Mouse (Mus musculus) cortical plate, adult 2 months (tissue): ENCODE data around the gene Bmpr2. TPM values are rescaled to one million over a fixed set of nuclear protein-coding genes. Genes with fewer than 3 reads are reported as not detected.

ENCODE experiments used
- H3K27ac ChIP-seq: fragments of 200-500 bp; 2 replicates; pipeline ENCODE4 v1.5.1; 2012; ENCODE audit warnings: low read length, control low read depth, inconsistent platforms; ENCODE audit not compliant: insufficient read depth
- H3K4me1 ChIP-seq: fragments of 200-500 bp; 2 replicates; pipeline ENCODE4 v1.6.1; 2011; ENCODE audit warnings: low read length; ENCODE audit not compliant: control insufficient read depth, insufficient read depth
- H3K4me3 ChIP-seq: fragments of 200-500 bp; 2 replicates; pipeline ENCODE4 v1.5.1; 2011; ENCODE audit warnings: mild to moderate bottlenecking, low read length, control low read depth; ENCODE audit not compliant: insufficient read depth
- CTCF ChIP-seq: fragments of 200-500 bp; IDR thresholded peaks from 2 replicates; pipeline ENCODE4 v1.5.1; 2011; ENCODE audit warnings: mild to moderate bottlenecking, control low read depth, low read length; ENCODE audit not compliant: insufficient read depth; ENCODE audit errors: extremely low read depth
- POLR2A ChIP-seq: fragments of 200-500 bp; IDR thresholded peaks from 2 replicates; pipeline ENCODE4 v1.6.1; 2011; ENCODE audit warnings: mild to moderate bottlenecking, low read length, control low read depth; ENCODE audit not compliant: insufficient read depth; ENCODE audit errors: extremely low read depth
- polyA plus RNA-seq: library from polyadenylated mRNA; depleted of rRNA; stranded (reverse); fragments of >200 nt; gene quantifications from 2 replicates; pipeline ENCODE4 v1.2.3, GENCODE M21; 2012

Gene Bmpr2
- polyA plus RNA-seq, 1 experiment = 29.7 TPM

DNA sequence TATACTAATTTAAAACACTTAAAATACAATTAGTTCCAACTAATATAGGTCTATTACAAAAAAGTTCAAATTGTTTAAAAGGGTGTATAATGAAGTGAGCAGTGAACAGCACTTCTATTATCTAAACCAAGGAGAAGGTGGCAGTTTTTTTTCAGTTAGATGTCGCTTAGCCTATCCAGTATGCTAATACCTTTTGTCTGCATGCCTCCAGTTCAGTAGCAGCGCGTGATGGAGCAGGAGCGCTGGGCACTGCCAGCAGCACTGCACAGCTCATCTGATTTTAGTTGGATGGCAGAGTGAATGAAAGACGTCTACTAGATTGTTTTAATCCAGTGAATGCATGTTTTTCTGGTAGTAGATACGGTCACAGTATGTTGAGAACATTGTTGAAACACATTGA lies 25.8 kb downstream of the Bmpr2 start:
- no peak overlapping the region for H3K27ac ChIP-seq
- H3K4me1 ChIP-seq = peaks cover 2% of the 10 kb centered on the region; the same call in 1 of the 2 replicates
- H3K4me3 ChIP-seq = no peak overlapping the region
- TF ChIP-seq CTCF = no peak
- no peak for TF ChIP-seq POLR2A

DNA sequence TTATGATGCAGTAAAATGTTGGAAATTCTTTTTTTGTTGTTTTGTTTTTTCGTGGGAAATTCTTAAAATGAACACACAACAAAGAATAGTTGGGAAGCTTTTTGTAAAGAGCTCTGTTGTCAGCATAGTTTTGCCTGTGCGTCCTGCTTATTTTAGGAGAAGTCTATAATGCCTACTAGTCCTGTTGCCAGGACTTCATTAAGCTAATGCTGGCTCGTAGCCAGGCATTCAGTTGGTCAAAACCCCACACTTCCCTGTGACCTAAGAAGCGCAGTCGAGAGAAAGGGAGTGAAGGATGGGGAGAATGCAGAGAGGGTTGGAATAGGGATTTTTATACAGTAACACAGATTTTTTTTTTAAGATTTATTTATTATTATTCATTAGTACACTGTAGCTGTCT lies 26.5 kb downstream of the Bmpr2 start:
- Histone ChIP-seq H3K27ac (no peak overlapping the region), H3K4me3 (no peak overlapping the region), H3K4me1 (peaks cover 2% of the 10 kb centered on the region; the same call in 1 of the 2 replicates)
- TF ChIP-seq POLR2A (no peak), CTCF (no peak)

GRCm38 (mm10) chr1:59795336-59795735 lies 32.1 kb downstream of the Bmpr2 start:
- Histone ChIP-seq H3K27ac (no peak overlapping the region), H3K4me3 (no peak overlapping the region), H3K4me1 (no peaks in the 10 kb centered on the region)
- TF ChIP-seq CTCF (no peak), POLR2A (no peak)

DNA sequence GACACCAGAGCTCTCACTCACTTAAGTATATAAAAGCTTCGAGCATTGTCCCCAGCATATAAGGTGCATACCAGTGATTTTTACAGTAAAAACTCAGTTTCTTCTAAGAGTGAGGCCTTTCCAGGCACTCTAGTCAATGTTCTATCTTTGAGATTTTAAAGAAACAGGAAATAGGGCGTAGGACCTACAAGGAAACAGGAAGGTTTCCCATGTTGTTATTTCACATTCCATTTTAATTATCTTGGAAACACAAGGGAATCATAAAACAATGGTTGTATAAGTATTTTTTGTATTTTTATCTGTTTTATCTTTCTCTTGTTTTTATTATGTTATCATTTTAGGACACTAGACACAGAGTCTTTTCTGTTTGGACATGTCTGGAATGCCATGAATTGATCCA lies 34.7 kb downstream of the Bmpr2 start:
- H3K27ac ChIP-seq = no peak overlapping the region
- H3K4me1 ChIP-seq = peaks cover 1% of the 10 kb centered on the region; the same call in 1 of the 2 replicates
- H3K4me3 ChIP-seq = no peak overlapping the region
- TF ChIP-seq POLR2A (no peak), CTCF (no peak)

DNA sequence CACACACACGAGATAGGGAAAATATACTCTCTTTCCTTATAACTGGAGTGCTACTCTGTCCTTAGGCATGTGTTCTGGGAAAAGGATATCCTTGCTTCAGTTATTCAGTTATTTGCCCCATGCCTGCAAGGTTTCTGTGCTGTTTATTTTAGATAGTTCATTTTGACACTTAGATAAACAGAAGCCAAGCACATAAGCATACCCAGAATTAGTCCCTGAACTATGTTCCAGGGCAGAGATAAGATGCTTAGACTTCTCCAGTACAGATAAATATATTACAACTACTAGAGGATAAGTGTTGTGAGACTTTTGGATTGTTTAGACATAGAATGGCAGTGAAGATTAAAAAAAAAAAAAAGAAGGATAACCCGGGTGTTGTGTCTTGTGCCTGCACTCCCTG lies 41.2 kb downstream of the Bmpr2 start:
- no peak for TF ChIP-seq CTCF
- no peak for TF ChIP-seq POLR2A
- no peak overlapping the region for H3K27ac ChIP-seq
- H3K4me3 ChIP-seq = no peak overlapping the region

GRCm38 (mm10) chr1:59809921-59810320 lies 46.7 kb downstream of the Bmpr2 start:
- TF ChIP-seq POLR2A (no peak), CTCF (no peak)
- Histone ChIP-seq H3K27ac (no peak overlapping the region), H3K4me3 (no peak overlapping the region), H3K4me1 (no peaks in the 10 kb centered on the region)

More for the DNA sequence above, 41.2 kb downstream of the Bmpr2 start:
- peaks cover 6% of the 10 kb centered on the region for H3K4me1 ChIP-seq

DNA sequence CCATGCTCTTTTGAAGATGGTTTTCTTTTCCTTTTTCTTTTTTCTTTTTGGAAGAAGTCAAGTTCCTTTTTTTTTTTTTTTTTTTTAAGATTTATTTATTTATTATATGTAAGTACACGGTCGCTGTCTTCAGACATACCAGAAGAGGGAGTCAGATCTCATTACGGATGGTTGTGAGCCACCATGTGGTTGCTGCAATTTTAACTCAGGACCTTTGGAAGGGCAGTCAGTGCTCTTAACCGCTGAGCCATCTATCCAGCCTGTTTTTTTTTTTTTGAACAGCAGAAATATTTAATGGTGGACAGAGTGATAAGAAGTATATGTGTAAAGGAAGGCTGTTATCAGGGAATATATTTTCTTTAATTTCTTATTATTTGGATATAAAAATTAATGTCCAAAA lies 49.6 kb downstream of the Bmpr2 start:
- H3K27ac ChIP-seq = no peak overlapping the region
- TF ChIP-seq CTCF (no peak), POLR2A (no peak)
- no peak overlapping the region for H3K4me3 ChIP-seq
- H3K4me1 ChIP-seq = no peaks in the 10 kb centered on the region

DNA sequence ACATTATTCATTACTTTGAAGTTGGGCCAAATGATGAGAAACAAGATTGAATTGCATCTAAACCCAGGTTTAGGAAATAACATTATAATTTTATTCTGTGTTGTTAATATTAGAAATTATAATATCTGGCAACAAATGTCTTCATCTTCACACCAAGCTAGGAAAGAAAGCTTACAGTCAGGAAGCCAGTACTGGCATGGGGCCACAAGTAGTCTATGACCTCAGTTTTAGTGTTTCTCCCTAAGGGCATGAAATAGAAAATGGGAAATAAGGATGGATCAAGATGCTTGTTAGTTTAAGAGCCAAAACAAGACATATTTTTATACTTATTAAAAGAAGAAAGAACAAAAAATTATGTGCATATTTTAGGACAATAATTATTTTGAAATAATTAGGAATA lies 62.2 kb downstream of the Bmpr2 start:
- H3K4me3 ChIP-seq = no peak overlapping the region
- H3K4me1 ChIP-seq = no peaks in the 10 kb centered on the region
- TF ChIP-seq CTCF = no peak
- H3K27ac ChIP-seq = no peak overlapping the region

- Histone ChIP-seq H3K4me1 (no peaks in the 10 kb centered on the region), H3K27ac (no peak overlapping the region), H3K4me3 (no peak overlapping the region)
- TF ChIP-seq POLR2A (no peak), CTCF (no peak)
These were observed 63.4 kb downstream of the Bmpr2 start for GRCm38 (mm10) chr1:59826583-59826982.

DNA sequence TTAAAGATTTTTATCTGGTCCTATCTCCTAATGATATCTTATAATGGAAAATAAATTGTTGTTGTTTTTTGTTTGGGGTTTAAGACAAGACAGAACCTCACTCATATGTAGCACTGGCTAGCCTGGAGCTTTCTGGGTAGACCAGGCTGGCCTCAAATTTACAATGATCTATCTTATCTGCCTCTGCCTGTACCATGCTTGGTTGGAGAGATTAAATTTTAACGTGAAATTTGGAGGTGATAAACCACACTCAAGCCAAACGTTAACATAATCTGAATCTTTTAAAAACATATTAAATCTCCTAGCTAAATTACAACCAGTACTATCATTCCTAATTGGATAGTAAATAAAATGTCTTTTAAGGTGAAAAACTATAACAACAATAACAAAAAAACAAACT lies 66.2 kb downstream of the Bmpr2 start:
- H3K4me1 ChIP-seq = no peaks in the 10 kb centered on the region
- TF ChIP-seq POLR2A (no peak), CTCF (no peak)

GRCm38 (mm10) chr1:59830194-59830593 lies 67.0 kb downstream of the Bmpr2 start:
- no peak for TF ChIP-seq CTCF
- no peak for TF ChIP-seq POLR2A

More for the DNA sequence above, 66.2 kb downstream of the Bmpr2 start:
- Histone ChIP-seq H3K4me3 (no peak overlapping the region), H3K27ac (no peak overlapping the region)

More at GRCm38 (mm10) chr1:59830194-59830593, 67.0 kb downstream of the Bmpr2 start:
- H3K27ac ChIP-seq = no peak overlapping the region
- H3K4me1 ChIP-seq = no peaks in the 10 kb centered on the region
- H3K4me3 ChIP-seq = no peak overlapping the region
